Mouse (Mus musculus): ENCODE results near the gene Fcrl5. TPM values are rescaled to one million over a fixed set of nuclear protein-coding genes. Genes with fewer than 3 reads are reported as not detected.
A peak's percentile ranks its signal among the peaks of the same experiment; 100 is the strongest.

Fcrl5 gene
- polyA plus RNA-seq, 1 experiment from 2014 or later: not detected

DNA sequence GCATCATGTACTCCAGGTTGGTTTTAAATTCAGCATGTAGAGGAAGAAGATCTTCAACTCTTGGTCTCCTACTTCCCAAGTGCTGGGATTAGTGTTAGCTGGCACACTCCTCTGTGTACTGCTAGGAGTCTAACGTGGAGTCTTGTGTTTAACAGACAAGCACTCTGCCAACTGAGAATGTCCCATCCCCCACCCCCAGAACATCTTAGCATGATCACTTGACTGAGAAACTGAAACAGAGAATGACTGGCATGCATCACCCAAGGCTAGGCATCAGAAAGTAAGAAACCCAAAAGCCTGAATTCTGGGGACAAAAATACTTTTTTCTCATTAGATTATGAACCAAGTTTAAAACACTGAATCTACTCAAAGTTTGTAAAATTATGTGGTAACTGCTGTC lies 86.3 kb downstream of the Fcrl5 start:
- no peak for ATAC-seq

DNA sequence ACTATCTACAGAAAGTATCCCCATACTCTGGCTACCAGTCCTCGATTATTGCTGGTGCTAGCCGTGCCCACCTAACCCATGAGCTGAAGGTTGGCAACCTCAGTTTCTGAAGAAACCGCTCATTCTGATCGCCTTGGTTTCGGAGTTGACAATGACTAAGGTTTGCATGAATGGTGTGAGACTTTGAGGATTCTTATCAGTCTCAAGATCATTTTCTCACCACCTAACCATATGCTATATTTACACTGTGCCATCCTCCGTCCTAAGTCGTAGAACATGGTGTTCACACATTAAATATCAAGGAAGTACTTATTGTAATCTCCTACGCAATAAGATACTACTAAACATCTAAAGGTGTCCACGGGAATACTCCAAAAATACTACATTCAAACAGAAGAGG lies 88.1 kb downstream of the Fcrl5 start:
- Histone ChIP-seq H3K4me1 (replicated peaks; ENCODE audit: control insufficient read depth, insufficient read depth, low read length) (peaks cover 12% of the 10 kb centered on the region), H3K9ac (replicated peaks; ENCODE audit: low read depth, low read length) (no peak overlapping the region), H3K9me3 (ENCODE audit: control insufficient read depth, low read length) (no peaks in the 10 kb centered on the region), H3K4me2 (ENCODE audit: low read length) (no peak overlapping the region), H3K27me3 (replicated peaks; ENCODE audit: control insufficient read depth, insufficient read depth, low read length) (no peaks in the 10 kb centered on the region), H3K4me3 (replicated peaks; ENCODE audit: low read length) (no peak overlapping the region), H3K27ac (ENCODE audit: low read length) (no peak overlapping the region), H3K36me3 (ENCODE audit: control insufficient read depth, insufficient read depth) (peaks cover 6% of the 10 kb centered on the region; the same call in 1 of the 2 replicates)
- no peak for ATAC-seq
- WGBS: 94% methylated on average over 9 of the region's 9 CpGs

More for the DNA sequence above, 86.3 kb downstream of the Fcrl5 start:
- 47% methylated on average over 1 of the region's 1 CpGs for WGBS
- Histone ChIP-seq H3K4me1 (replicated peaks; ENCODE audit: control insufficient read depth, insufficient read depth, low read length) (peaks cover 12% of the 10 kb centered on the region), H3K9me3 (ENCODE audit: control insufficient read depth, low read length) (no peaks in the 10 kb centered on the region), H3K27ac (ENCODE audit: low read length) (no peak overlapping the region), H3K9ac (replicated peaks; ENCODE audit: low read depth, low read length) (no peak overlapping the region), H3K4me2 (ENCODE audit: low read length) (no peak overlapping the region), H3K4me3 (replicated peaks; ENCODE audit: low read length) (no peak overlapping the region), H3K27me3 (replicated peaks; ENCODE audit: control insufficient read depth, insufficient read depth, low read length) (no peaks in the 10 kb centered on the region), H3K36me3 (ENCODE audit: control insufficient read depth, insufficient read depth) (no peaks in the 10 kb centered on the region)

DNA sequence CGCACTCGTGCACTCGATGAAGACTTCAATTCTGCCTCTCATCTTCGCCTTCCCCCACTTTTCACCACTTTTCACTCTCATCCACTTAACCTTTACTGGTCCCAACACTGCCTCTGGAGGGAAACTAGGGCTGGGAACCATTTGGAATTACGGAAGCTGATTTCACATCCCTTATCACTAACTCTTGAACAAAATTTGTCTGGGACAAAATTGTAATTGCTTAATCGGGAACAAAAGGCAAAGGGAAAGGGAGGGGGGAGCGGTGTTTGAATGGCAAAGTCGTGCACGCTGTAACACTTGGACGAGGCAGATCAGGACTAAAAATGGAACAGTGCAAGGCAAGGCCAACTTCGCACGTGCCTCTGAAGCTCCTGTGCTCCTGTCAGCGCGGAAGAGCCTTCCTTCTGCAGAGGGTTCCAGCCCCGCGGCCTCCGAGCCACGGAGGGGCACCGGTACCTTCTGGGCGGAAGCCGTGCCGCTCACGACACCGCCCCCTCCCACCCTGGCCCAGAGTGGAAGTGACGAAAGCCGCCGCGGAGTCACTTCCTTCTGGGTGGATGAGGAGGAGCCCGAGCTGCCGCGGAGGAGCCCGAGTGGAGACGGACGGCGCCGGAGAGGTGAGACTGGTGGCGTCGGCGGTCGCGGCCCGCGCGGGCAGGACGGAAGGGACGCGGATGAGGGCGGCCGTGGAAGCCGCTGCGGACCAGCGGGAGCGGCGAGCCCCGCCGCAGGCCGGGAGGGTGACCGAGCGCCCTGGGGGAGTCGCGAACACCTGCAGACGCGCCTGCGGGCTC lies 89.7 kb downstream of the Fcrl5 start, which contains the start of gene Etv3:
Etv3 (plus strand) TSS at position 365 of the 794 bp plus-strand sequence.
- peak within 1 kb of the TSS; percentile 77 for H3K4me3 ChIP-seq (replicated peaks; ENCODE audit: low read length)
- no peaks in the 10 kb centered on the region for H3K27me3 ChIP-seq (replicated peaks; ENCODE audit: control insufficient read depth, insufficient read depth, low read length)
- peak within 1 kb of the TSS; percentile 86 for H3K27ac ChIP-seq (ENCODE audit: low read length)
- peaks cover 21% of the 10 kb centered on the region for H3K36me3 ChIP-seq (ENCODE audit: control insufficient read depth, insufficient read depth)
- 4% methylated on average over 59 of the region's 64 CpGs for WGBS
- H3K9me3 ChIP-seq (ENCODE audit: control insufficient read depth, low read length): no peaks in the 10 kb centered on the region
- peak within 1 kb of the TSS; percentile 91 for H3K9ac ChIP-seq (replicated peaks; ENCODE audit: low read depth, low read length)
- H3K4me1 ChIP-seq (replicated peaks; ENCODE audit: control insufficient read depth, insufficient read depth, low read length): peaks cover 12% of the 10 kb centered on the region
- peak; percentile 99 for ATAC-seq
- peak within 1 kb of the TSS; percentile 78 for H3K4me2 ChIP-seq (ENCODE audit: low read length)

DNA sequence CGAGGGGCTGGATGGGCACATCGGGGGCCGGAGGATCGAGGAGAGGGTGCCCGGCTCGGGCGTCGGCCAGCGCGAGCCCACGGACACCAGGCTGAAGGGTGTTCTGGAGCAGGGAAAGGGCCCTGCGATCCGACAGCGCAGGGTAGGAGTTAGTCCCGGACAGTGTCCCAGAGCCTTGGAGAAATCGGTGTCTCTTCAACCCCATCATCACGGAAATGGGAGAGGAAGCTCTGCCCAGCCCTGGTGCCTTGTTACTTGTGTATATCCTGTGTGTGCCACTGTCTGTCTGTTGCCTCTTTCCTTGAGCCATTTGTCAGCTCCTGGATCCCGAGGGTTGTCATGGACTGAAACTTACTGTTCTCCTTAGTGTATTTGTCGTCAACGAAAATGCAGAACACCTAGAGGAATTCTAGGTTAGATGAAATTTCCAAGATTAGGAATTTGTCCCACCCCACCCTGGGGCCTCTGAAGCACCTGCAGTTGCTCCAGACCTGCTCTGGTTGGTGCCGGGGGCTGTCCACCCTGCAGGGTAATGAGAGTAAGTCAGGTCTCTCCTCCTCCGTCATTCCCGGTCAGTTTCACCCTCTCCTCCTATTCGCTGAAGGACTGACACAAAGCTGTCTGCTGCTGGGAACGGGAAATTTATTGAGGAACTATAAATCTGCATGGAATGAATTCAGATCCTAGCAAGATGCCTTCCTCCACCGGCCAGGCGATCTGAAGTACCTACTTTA lies 90.4 kb downstream of the Fcrl5 start:
- Histone ChIP-seq H3K4me1 (replicated peaks; ENCODE audit: control insufficient read depth, insufficient read depth, low read length) (peaks cover 12% of the 10 kb centered on the region), H3K27ac (ENCODE audit: low read length) (peak overlapping the region; percentile 86), H3K4me3 (replicated peaks; ENCODE audit: low read length) (peak overlapping the region; percentile 77), H3K9ac (replicated peaks; ENCODE audit: low read depth, low read length) (peak overlapping the region; percentile 91), H3K4me2 (ENCODE audit: low read length) (peak overlapping the region; percentile 78), H3K27me3 (replicated peaks; ENCODE audit: control insufficient read depth, insufficient read depth, low read length) (no peaks in the 10 kb centered on the region), H3K9me3 (ENCODE audit: control insufficient read depth, low read length) (no peaks in the 10 kb centered on the region), H3K36me3 (ENCODE audit: control insufficient read depth, insufficient read depth) (peaks cover 26% of the 10 kb centered on the region)
- ATAC-seq: peak; percentile 60; the same call in 1 of the 2 replicates
- WGBS: 7% methylated on average over 27 of the region's 27 CpGs

DNA sequence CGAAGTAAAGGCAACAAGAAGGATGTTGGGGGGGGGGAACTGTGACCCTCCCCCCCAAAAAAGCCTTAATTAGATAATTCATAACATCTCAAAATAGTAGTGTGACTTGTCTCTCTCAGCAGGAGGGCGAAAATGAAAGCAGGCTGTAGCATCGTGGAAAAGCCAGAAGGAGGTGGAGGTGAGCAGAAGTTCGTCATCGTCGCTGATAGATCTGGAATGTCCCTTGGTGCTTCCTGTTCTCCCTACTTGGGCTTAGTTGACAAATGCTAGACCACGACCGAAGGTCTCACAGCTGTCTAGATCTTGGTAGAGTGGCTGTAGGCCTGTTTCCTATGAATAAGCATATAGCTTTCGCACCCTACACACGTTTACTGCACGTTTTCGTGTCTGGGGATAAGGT lies 91.6 kb downstream of the Fcrl5 start:
- H3K4me2 ChIP-seq (ENCODE audit: low read length): no peak overlapping the region
- H3K36me3 ChIP-seq (ENCODE audit: control insufficient read depth, insufficient read depth): peaks cover 29% of the 10 kb centered on the region
- peaks cover 12% of the 10 kb centered on the region for H3K4me1 ChIP-seq (replicated peaks; ENCODE audit: control insufficient read depth, insufficient read depth, low read length)
- H3K27ac ChIP-seq (ENCODE audit: low read length): no peak overlapping the region
- H3K4me3 ChIP-seq (replicated peaks; ENCODE audit: low read length): no peak overlapping the region
- 86% methylated on average over 12 of the region's 12 CpGs for WGBS
- no peaks in the 10 kb centered on the region for H3K27me3 ChIP-seq (replicated peaks; ENCODE audit: control insufficient read depth, insufficient read depth, low read length)
- no peak for ATAC-seq
- no peak overlapping the region for H3K9ac ChIP-seq (replicated peaks; ENCODE audit: low read depth, low read length)
- H3K9me3 ChIP-seq (ENCODE audit: control insufficient read depth, low read length): no peaks in the 10 kb centered on the region

DNA sequence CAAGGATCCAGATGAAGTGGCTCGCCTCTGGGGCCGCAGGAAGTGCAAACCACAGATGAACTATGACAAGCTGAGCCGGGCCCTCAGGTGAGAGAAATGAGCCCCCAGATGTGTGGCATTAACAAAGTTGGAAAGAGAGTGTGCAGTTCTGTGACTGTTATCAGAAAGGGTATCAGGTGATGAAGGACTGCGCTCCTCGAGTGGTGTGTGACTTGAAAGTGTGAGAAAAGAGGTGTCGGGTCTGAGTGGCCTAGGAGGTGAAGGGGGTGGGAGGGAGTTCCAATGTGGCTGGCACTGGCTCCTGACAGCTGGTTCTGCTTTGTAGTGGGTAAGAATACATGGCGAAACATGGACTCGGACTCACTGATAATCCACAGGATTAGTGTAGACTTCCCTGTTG lies 92.4 kb downstream of the Fcrl5 start:
- H3K36me3 ChIP-seq (ENCODE audit: control insufficient read depth, insufficient read depth): peaks cover 29% of the 10 kb centered on the region
- H3K27me3 ChIP-seq (replicated peaks; ENCODE audit: control insufficient read depth, insufficient read depth, low read length): no peaks in the 10 kb centered on the region
- H3K4me3 ChIP-seq (replicated peaks; ENCODE audit: low read length): no peak overlapping the region
- no peak overlapping the region for H3K27ac ChIP-seq (ENCODE audit: low read length)
- 93% methylated on average over 8 of the region's 8 CpGs for WGBS
- ATAC-seq: no peak
- no peak overlapping the region for H3K4me2 ChIP-seq (ENCODE audit: low read length)
- H3K9ac ChIP-seq (replicated peaks; ENCODE audit: low read depth, low read length): no peak overlapping the region
- H3K9me3 ChIP-seq (ENCODE audit: control insufficient read depth, low read length): no peaks in the 10 kb centered on the region
- peaks cover 12% of the 10 kb centered on the region for H3K4me1 ChIP-seq (replicated peaks; ENCODE audit: control insufficient read depth, insufficient read depth, low read length)

DNA sequence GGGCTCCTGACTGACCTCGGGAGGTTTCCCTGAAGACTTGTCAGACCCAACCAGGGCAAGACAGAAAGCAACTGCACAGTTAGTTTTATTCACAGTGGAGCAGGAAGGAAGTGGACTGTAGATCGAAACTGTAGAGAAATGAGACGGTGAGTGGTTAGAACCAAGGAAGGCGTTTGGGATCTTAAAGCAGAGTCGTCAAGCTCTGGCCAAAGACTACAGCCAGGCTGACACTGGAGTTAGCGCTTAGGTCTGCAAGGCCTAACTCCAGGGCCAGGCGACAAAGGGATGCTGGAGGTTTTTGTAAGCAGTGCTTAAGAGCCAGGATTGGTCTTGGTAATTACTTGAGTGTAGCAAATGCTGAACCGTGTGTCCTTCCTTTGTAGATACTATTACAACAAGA lies 93.3 kb downstream of the Fcrl5 start:
- no peak overlapping the region for H3K9ac ChIP-seq (replicated peaks; ENCODE audit: low read depth, low read length)
- no peak overlapping the region for H3K4me3 ChIP-seq (replicated peaks; ENCODE audit: low read length)
- H3K27ac ChIP-seq (ENCODE audit: low read length): no peak overlapping the region
- no peaks in the 10 kb centered on the region for H3K27me3 ChIP-seq (replicated peaks; ENCODE audit: control insufficient read depth, insufficient read depth, low read length)
- H3K4me1 ChIP-seq (replicated peaks; ENCODE audit: control insufficient read depth, insufficient read depth, low read length): peaks cover 12% of the 10 kb centered on the region
- no peak overlapping the region for H3K4me2 ChIP-seq (ENCODE audit: low read length)
- peaks cover 37% of the 10 kb centered on the region for H3K36me3 ChIP-seq (ENCODE audit: control insufficient read depth, insufficient read depth)
- no peaks in the 10 kb centered on the region for H3K9me3 ChIP-seq (ENCODE audit: control insufficient read depth, low read length)
- WGBS: 93% methylated on average over 8 of the region's 8 CpGs
- no peak for ATAC-seq

DNA sequence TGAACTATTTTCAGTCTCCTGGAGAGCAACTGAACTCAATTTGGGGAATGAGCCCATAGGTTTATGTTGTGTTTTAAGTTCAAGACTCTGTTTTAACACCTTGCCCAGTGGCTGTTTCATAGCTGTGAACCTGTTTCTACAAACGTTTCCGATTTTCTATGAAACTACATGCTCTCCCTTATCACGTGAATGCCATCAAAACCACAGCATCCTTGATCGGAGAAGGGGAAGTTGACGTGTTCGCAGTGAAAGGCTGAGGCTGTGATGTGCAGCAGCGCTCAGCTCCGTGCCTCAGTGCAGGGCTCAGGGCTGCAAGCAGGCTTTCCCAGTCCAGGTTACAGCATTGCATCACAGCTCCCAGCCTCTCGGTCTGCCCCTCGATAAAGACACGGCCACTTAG lies 94.0 kb downstream of the Fcrl5 start:
- H3K9ac ChIP-seq (replicated peaks; ENCODE audit: low read depth, low read length): no peak overlapping the region
- no peak overlapping the region for H3K27ac ChIP-seq (ENCODE audit: low read length)
- no peak overlapping the region for H3K4me2 ChIP-seq (ENCODE audit: low read length)
- ATAC-seq: no peak
- WGBS: 93% methylated on average over 11 of the region's 11 CpGs
- no peaks in the 10 kb centered on the region for H3K27me3 ChIP-seq (replicated peaks; ENCODE audit: control insufficient read depth, insufficient read depth, low read length)
- H3K4me3 ChIP-seq (replicated peaks; ENCODE audit: low read length): no peak overlapping the region
- H3K36me3 ChIP-seq (ENCODE audit: control insufficient read depth, insufficient read depth): peaks cover 42% of the 10 kb centered on the region
- peaks cover 12% of the 10 kb centered on the region for H3K4me1 ChIP-seq (replicated peaks; ENCODE audit: control insufficient read depth, insufficient read depth, low read length)
- H3K9me3 ChIP-seq (ENCODE audit: control insufficient read depth, low read length): no peaks in the 10 kb centered on the region

DNA sequence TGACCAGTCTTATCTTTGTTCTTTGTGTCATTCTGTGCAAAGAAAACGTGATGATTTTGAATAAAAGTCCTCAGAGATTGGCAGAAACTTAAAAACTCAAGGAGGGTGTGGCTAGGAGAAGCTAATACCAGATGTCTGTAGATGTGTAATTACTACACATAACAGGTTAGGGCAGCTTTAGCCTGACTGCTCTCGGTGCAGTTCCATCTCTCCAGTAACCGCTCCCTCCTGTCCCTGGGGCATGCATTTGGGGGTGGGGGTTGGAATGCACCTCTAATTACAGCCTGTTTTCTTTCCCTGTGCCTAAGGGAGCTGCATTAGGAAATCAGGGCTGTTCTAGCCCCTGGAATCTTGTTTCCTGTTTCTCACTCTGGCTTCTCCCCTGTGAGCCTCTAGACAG lies 94.7 kb downstream of the Fcrl5 start:
- no peak overlapping the region for H3K27ac ChIP-seq (ENCODE audit: low read length)
- no peak overlapping the region for H3K9ac ChIP-seq (replicated peaks; ENCODE audit: low read depth, low read length)
- peaks cover 8% of the 10 kb centered on the region for H3K4me1 ChIP-seq (replicated peaks; ENCODE audit: control insufficient read depth, insufficient read depth, low read length)
- WGBS: 94% methylated on average over 3 of the region's 3 CpGs
- H3K4me2 ChIP-seq (ENCODE audit: low read length): no peak overlapping the region
- no peak overlapping the region for H3K4me3 ChIP-seq (replicated peaks; ENCODE audit: low read length)
- no peaks in the 10 kb centered on the region for H3K9me3 ChIP-seq (ENCODE audit: control insufficient read depth, low read length)
- H3K36me3 ChIP-seq (ENCODE audit: control insufficient read depth, insufficient read depth): peaks cover 47% of the 10 kb centered on the region
- no peak for ATAC-seq
- H3K27me3 ChIP-seq (replicated peaks; ENCODE audit: control insufficient read depth, insufficient read depth, low read length): no peaks in the 10 kb centered on the region
